Mouse (Mus musculus): ENCODE measurements around the gene Fam189a1. TPM values are rescaled to one million over a fixed set of nuclear protein-coding genes. Genes with fewer than 3 reads are reported as not detected.

Fam189a1 gene
- polyA plus RNA-seq, 1 experiment from 2014 or later: 0.49 TPM

DNA sequence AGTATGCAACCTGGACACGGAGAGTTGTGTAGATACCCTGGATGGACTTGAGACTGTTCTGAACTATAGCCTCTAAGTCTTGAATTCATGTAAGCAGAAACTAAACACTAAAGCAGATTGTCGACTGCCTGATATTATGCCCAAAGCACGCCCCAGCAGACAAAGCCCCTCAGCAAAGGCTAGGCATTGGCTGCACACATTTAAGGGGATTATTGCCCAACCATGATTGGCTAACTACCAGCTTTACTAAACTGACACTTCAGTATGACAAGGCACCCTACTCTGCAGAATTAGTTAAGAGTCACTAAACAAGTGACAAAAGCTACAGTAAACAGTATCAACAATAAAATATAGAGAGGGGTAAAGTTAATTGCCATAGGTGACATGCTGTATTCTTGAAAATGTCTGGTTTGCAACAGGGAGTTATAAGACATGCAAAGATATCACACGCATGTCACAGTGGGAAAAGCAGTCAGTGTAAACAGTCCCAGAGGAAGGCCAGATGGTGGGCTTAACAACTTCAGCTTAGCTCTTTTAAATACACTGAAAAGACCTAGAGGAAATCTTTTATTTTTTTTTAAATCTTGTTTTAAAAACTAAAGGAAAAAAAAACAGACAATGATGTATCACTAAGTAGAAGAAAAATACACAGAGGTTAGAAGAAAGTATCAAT is 182.6 kb downstream of the Fam189a1 start:
- 74% methylated on average over 4 of the region's 4 CpGs for WGBS (ENCODE audit: insufficient replicate concordance)
- Histone ChIP-seq H3K4me2 (no peak overlapping the region), H3K4me3 (ENCODE audit: low read depth, low read length) (no peak overlapping the region), H3K4me1 (ENCODE audit: control insufficient read depth, insufficient read depth, low read length) (no peaks in the 10 kb centered on the region), H3K36me3 (ENCODE audit: control insufficient read depth, insufficient read depth, low read length) (no peaks in the 10 kb centered on the region), H3K9ac (ENCODE audit: low read depth, low read length) (no peak overlapping the region), H3K9me3 (replicated peaks; ENCODE audit: control insufficient read depth, low read length) (no peaks in the 10 kb centered on the region), H3K27ac (ENCODE audit: low read depth, low read length) (no peak overlapping the region), H3K27me3 (ENCODE audit: control insufficient read depth, insufficient read depth, low read length) (no peaks in the 10 kb centered on the region)
- no peak for ATAC-seq (replicated peaks; ENCODE audit: insufficient number of reproducible peaks, low FRiP score, low TSS enrichment)

DNA sequence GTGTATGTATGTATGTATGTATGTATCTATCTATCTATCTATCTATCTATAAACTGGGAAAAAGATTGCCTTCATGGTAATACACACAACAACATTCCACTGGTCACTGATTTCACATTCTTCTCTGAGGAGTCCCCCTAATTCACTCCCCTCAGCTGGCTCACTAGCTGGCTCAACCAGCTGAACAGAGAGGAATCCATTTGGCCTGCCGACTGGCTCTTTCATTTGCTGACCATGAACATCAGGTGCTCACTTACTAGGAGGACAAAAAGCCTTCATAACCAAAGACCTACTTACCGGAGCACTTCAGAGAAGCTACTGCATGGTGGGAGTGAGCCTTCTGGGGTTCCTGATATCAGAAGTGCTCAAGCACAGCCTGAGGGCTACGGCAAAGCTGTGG is 194.2 kb downstream of the Fam189a1 start:
- Histone ChIP-seq H3K27me3 (ENCODE audit: control insufficient read depth, insufficient read depth, low read length) (no peaks in the 10 kb centered on the region), H3K4me2 (no peak overlapping the region), H3K4me3 (ENCODE audit: low read depth, low read length) (no peak overlapping the region), H3K36me3 (ENCODE audit: control insufficient read depth, insufficient read depth, low read length) (no peaks in the 10 kb centered on the region), H3K27ac (ENCODE audit: low read depth, low read length) (no peak overlapping the region), H3K9ac (ENCODE audit: low read depth, low read length) (no peak overlapping the region), H3K9me3 (replicated peaks; ENCODE audit: control insufficient read depth, low read length) (no peaks in the 10 kb centered on the region), H3K4me1 (ENCODE audit: control insufficient read depth, insufficient read depth, low read length) (no peaks in the 10 kb centered on the region)
- no peak for ATAC-seq (replicated peaks; ENCODE audit: insufficient number of reproducible peaks, low FRiP score, low TSS enrichment)
- 76% methylated on average over 3 of the region's 3 CpGs for WGBS (ENCODE audit: insufficient replicate concordance)

DNA sequence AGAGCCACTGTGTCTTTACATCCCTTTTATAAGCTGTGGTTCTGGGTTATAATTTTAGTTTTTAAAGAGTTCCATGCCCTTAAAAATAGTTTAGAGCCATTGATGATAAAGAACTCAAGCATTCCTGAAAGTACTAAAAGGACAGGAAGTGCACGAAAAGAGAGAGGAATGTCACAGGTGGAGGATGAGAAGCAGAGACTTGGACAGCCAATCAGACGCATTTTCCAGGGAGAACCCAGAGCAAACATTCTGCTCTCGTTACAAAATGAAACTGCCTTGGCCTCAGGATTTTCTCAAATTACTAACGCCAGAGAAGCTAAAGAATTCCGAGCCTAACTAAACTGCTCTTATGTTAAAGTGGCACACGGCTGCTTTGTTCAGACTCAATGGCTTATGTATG is 197.3 kb downstream of the Fam189a1 start:
- Histone ChIP-seq H3K27ac (ENCODE audit: low read depth, low read length) (no peak overlapping the region), H3K36me3 (ENCODE audit: control insufficient read depth, insufficient read depth, low read length) (no peaks in the 10 kb centered on the region), H3K9ac (ENCODE audit: low read depth, low read length) (no peak overlapping the region), H3K4me3 (ENCODE audit: low read depth, low read length) (no peak overlapping the region), H3K27me3 (ENCODE audit: control insufficient read depth, insufficient read depth, low read length) (no peaks in the 10 kb centered on the region), H3K4me1 (ENCODE audit: control insufficient read depth, insufficient read depth, low read length) (no peaks in the 10 kb centered on the region), H3K4me2 (no peak overlapping the region), H3K9me3 (replicated peaks; ENCODE audit: control insufficient read depth, low read length) (no peaks in the 10 kb centered on the region)
- 44% methylated on average over 6 of the region's 6 CpGs for WGBS (ENCODE audit: insufficient replicate concordance)
- ATAC-seq (replicated peaks; ENCODE audit: insufficient number of reproducible peaks, low FRiP score, low TSS enrichment): no peak

DNA sequence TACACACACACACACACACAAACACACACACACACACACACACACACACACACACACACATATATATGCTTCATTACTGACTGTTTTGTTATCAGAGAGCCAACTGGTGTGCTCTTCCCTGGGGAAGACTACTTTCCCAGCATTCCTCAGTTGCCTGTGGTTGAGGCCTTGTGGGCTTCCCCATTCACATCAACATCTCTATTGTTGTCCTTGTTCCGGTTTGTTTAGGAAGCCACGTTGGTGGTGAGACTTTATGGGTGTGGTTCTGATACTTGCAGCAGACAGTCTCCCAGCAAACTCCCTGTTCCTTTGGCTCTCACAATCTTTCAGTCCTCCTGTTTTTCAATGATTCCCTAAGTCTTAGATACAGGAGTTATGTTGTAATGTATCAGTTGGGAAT is 204.2 kb downstream of the Fam189a1 start:
- Histone ChIP-seq H3K27ac (ENCODE audit: low read depth, low read length) (no peak overlapping the region), H3K9ac (ENCODE audit: low read depth, low read length) (no peak overlapping the region), H3K4me2 (no peak overlapping the region), H3K36me3 (ENCODE audit: control insufficient read depth, insufficient read depth, low read length) (no peaks in the 10 kb centered on the region), H3K27me3 (ENCODE audit: control insufficient read depth, insufficient read depth, low read length) (no peaks in the 10 kb centered on the region), H3K9me3 (replicated peaks; ENCODE audit: control insufficient read depth, low read length) (no peaks in the 10 kb centered on the region), H3K4me3 (ENCODE audit: low read depth, low read length) (no peak overlapping the region), H3K4me1 (ENCODE audit: control insufficient read depth, insufficient read depth, low read length) (no peaks in the 10 kb centered on the region)
- no peak for ATAC-seq (replicated peaks; ENCODE audit: insufficient number of reproducible peaks, low FRiP score, low TSS enrichment)
- WGBS (ENCODE audit: insufficient replicate concordance): 39% methylated on average over 2 of the region's 2 CpGs

DNA sequence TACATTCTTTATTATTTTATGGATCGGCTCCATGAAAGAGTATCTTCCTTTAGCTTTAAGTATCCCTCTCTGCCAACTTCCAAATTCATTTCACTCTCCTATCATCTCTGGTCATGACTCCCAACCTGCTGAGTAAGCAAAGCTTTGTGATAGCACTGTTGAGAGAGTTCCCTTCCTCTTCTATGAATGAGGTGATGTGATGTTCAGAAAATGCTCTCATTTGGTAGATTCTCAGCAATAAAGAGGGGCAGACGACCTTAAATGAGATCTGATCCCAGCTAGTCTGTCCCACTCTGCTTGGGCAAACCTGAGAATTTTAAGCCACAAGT is 205.6 kb downstream of the Fam189a1 start:
- H3K9ac ChIP-seq (ENCODE audit: low read depth, low read length): no peak overlapping the region
- ATAC-seq (replicated peaks; ENCODE audit: insufficient number of reproducible peaks, low FRiP score, low TSS enrichment): no peak
- no peaks in the 10 kb centered on the region for H3K9me3 ChIP-seq (replicated peaks; ENCODE audit: control insufficient read depth, low read length)
- no peak overlapping the region for H3K4me3 ChIP-seq (ENCODE audit: low read depth, low read length)
- H3K36me3 ChIP-seq (ENCODE audit: control insufficient read depth, insufficient read depth, low read length): no peaks in the 10 kb centered on the region
- no peaks in the 10 kb centered on the region for H3K4me1 ChIP-seq (ENCODE audit: control insufficient read depth, insufficient read depth, low read length)
- 58% methylated on average over 2 of the region's 2 CpGs for WGBS (ENCODE audit: insufficient replicate concordance)
- H3K27ac ChIP-seq (ENCODE audit: low read depth, low read length): no peak overlapping the region
- no peak overlapping the region for H3K4me2 ChIP-seq
- H3K27me3 ChIP-seq (ENCODE audit: control insufficient read depth, insufficient read depth, low read length): no peaks in the 10 kb centered on the region

DNA sequence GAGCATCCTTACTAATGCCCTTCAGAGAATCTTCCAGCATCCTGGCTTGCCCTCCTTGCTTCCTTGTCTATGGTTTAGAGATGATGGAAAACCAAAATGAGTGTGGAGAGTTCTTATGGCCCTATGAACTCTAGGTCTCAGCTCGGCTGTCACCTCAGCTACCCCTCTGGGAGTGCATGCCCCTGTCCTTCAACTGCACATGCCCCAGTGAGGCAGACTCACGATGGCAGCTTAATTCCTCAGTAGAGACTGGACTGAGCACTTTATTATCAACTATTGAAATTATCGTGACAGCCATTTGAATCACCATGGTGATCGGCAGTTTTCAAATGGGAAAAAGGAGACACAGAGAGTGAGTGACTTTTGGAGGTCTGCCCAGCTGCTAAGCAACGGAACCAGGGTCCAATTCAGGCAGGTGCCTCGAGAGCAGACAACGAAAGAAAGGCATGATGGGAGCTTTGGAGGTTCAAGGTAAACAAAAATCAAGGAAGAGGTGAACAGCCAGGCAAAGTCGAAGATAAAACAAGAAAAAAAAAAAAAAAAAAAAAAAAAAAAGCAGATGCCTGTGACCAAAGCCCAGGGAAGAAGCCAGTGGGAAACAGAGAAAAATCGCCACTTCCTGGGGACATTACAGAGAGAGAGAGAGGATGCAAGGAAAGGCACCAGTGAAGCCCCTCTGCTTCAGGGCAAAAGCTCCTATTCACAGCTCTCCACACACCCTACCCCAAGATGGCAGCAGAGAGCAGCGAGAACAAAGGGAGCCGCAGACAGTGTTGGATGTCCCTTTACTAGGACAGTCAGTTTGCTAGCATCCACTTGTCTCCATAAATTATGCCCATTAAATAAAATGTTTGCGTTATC is 206.2 kb downstream of the Fam189a1 start:
- no peaks in the 10 kb centered on the region for H3K9me3 ChIP-seq (replicated peaks; ENCODE audit: control insufficient read depth, low read length)
- H3K4me2 ChIP-seq: no peak overlapping the region
- H3K4me3 ChIP-seq (ENCODE audit: low read depth, low read length): no peak overlapping the region
- WGBS (ENCODE audit: insufficient replicate concordance): 51% methylated on average over 12 of the region's 12 CpGs
- no peaks in the 10 kb centered on the region for H3K36me3 ChIP-seq (ENCODE audit: control insufficient read depth, insufficient read depth, low read length)
- H3K9ac ChIP-seq (ENCODE audit: low read depth, low read length): no peak overlapping the region
- H3K4me1 ChIP-seq (ENCODE audit: control insufficient read depth, insufficient read depth, low read length): no peaks in the 10 kb centered on the region
- no peak for ATAC-seq (replicated peaks; ENCODE audit: insufficient number of reproducible peaks, low FRiP score, low TSS enrichment)
- no peaks in the 10 kb centered on the region for H3K27me3 ChIP-seq (ENCODE audit: control insufficient read depth, insufficient read depth, low read length)
- no peak overlapping the region for H3K27ac ChIP-seq (ENCODE audit: low read depth, low read length)

DNA sequence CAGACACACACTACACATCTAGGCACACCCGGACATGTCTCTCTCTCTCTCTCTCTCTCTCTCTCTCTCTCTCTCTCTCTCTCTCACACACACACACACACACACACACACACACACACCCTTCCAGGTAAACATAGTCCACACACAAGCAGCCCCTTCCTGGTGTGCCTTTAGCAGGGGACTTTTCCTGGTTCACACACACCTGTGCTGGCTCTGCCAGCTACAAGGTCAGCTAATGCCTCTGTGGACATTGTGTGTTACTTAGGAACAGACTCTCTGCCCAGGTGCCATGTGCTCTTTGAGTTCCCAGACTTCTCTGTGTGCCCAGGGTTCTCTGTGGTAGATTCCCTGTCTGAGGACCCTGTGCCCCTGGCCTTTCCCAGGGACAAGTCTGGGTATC is 206.9 kb downstream of the Fam189a1 start:
- no peak overlapping the region for H3K27ac ChIP-seq (ENCODE audit: low read depth, low read length)
- no peak overlapping the region for H3K9ac ChIP-seq (ENCODE audit: low read depth, low read length)
- no peak overlapping the region for H3K4me3 ChIP-seq (ENCODE audit: low read depth, low read length)
- ATAC-seq (replicated peaks; ENCODE audit: insufficient number of reproducible peaks, low FRiP score, low TSS enrichment): no peak
- no peaks in the 10 kb centered on the region for H3K9me3 ChIP-seq (replicated peaks; ENCODE audit: control insufficient read depth, low read length)
- no peaks in the 10 kb centered on the region for H3K36me3 ChIP-seq (ENCODE audit: control insufficient read depth, insufficient read depth, low read length)
- H3K27me3 ChIP-seq (ENCODE audit: control insufficient read depth, insufficient read depth, low read length): no peaks in the 10 kb centered on the region
- 60% methylated on average over 1 of the region's 1 CpGs for WGBS (ENCODE audit: insufficient replicate concordance)
- no peaks in the 10 kb centered on the region for H3K4me1 ChIP-seq (ENCODE audit: control insufficient read depth, insufficient read depth, low read length)
- H3K4me2 ChIP-seq: no peak overlapping the region

DNA sequence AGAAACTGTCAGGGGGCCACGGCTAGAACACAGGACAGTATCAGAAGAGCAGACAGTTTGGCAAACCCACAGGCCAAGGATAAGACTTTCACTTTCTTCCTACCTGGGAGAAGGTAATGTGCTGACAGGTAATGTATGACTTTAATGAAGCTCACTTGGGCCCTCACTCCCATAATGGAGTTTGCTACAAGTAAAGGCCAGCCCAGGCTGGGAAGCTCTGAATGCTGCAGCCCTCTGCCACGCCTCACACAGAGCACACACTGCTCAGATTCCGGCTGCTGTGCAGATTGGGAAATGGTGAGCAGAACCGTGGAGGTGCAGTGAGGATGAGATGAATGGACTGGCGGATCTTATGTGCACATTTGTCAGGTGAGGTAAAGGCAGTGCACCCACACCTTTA is 211.7 kb downstream of the Fam189a1 start:
- Histone ChIP-seq H3K9ac (ENCODE audit: low read depth, low read length) (no peak overlapping the region), H3K36me3 (ENCODE audit: control insufficient read depth, insufficient read depth, low read length) (no peaks in the 10 kb centered on the region), H3K27me3 (ENCODE audit: control insufficient read depth, insufficient read depth, low read length) (no peaks in the 10 kb centered on the region), H3K27ac (ENCODE audit: low read depth, low read length) (no peak overlapping the region), H3K4me2 (no peak overlapping the region), H3K4me1 (ENCODE audit: control insufficient read depth, insufficient read depth, low read length) (no peaks in the 10 kb centered on the region), H3K9me3 (replicated peaks; ENCODE audit: control insufficient read depth, low read length) (no peaks in the 10 kb centered on the region), H3K4me3 (ENCODE audit: low read depth, low read length) (no peak overlapping the region)
- no peak for ATAC-seq (replicated peaks; ENCODE audit: insufficient number of reproducible peaks, low FRiP score, low TSS enrichment)
- 69% methylated on average over 5 of the region's 5 CpGs for WGBS (ENCODE audit: insufficient replicate concordance)

DNA sequence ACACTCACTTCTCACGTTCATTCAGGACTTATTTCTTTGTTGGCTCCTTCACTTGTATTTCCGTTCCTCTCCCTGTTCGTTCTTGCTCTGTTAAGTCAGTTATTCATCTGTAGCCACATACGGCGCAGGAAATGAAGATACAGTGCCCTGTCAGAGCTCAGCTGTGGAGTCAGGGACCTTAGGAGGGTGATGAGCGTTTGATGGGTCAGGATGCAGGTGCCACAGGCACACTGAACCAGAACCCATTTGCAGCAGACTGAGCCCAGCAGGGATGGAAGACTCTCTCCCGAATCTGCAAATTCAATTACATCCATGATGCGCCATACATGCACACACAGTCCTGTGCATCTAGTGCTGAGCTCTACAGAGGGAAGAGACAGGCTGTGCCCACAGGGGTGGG is 212.2 kb downstream of the Fam189a1 start:
- ATAC-seq (replicated peaks; ENCODE audit: insufficient number of reproducible peaks, low FRiP score, low TSS enrichment): no peak
- no peaks in the 10 kb centered on the region for H3K36me3 ChIP-seq (ENCODE audit: control insufficient read depth, insufficient read depth, low read length)

More for the DNA sequence above, 212.2 kb downstream of the Fam189a1 start:
- no peak overlapping the region for H3K4me3 ChIP-seq (ENCODE audit: low read depth, low read length)
- H3K27ac ChIP-seq (ENCODE audit: low read depth, low read length): no peak overlapping the region
- no peaks in the 10 kb centered on the region for H3K4me1 ChIP-seq (ENCODE audit: control insufficient read depth, insufficient read depth, low read length)
- no peak overlapping the region for H3K9ac ChIP-seq (ENCODE audit: low read depth, low read length)
- no peaks in the 10 kb centered on the region for H3K9me3 ChIP-seq (replicated peaks; ENCODE audit: control insufficient read depth, low read length)
- H3K27me3 ChIP-seq (ENCODE audit: control insufficient read depth, insufficient read depth, low read length): no peaks in the 10 kb centered on the region
- 79% methylated on average over 8 of the region's 8 CpGs for WGBS (ENCODE audit: insufficient replicate concordance)
- no peak overlapping the region for H3K4me2 ChIP-seq
